Mouse (Mus musculus): ENCODE measurements around the gene C1qtnf5.

DNA sequence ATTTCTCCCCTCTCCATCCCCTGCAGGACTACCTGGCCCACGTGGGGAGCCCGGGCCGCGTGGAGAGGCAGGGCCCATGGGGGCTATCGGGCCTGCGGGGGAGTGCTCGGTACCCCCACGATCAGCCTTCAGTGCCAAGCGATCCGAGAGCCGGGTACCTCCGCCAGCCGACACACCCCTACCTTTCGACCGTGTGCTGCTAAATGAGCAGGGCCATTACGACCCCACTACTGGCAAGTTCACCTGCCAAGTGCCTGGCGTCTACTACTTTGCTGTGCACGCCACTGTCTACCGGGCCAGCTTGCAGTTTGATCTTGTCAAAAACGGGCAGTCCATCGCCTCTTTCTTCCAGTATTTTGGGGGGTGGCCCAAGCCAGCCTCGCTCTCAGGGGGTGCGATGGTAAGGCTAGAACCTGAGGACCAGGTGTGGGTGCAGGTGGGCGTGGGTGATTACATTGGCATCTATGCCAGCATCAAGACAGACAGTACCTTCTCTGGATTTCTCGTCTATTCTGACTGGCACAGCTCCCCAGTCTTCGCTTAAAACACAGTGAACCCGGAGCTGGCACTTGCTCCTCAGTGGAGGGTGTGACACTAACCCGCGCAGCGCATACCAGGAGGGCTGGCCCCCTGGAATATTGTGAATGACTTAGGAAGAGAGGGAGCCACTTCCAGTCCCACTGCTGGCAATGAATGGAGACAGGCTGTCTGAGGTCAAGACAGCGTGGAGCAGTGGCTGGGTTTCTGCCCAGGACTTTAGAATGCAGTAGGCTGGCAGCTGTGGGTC is 1.4 kb downstream of the C1qtnf5 start:
- TF ChIP-seq CTCF (IDR thresholded peaks at IDR 0.05; ENCODE audit: low read depth) (no peak), EP300 (IDR thresholded peaks at IDR 0.05; ENCODE audit: low read depth) (no peak)
